Mouse (Mus musculus) right cerebral cortex, postnatal 36 days (tissue): ENCODE results near the gene Wars.

Source experiments
- DNase-seq, 2 experiments: peaks; one replicate each; pipeline ENCODE4 v3.0.0; 2022; ENCODE audit warnings: low spot score in 2 of 2, mixed read lengths in 1 of 2

Gene Wars

DNA sequence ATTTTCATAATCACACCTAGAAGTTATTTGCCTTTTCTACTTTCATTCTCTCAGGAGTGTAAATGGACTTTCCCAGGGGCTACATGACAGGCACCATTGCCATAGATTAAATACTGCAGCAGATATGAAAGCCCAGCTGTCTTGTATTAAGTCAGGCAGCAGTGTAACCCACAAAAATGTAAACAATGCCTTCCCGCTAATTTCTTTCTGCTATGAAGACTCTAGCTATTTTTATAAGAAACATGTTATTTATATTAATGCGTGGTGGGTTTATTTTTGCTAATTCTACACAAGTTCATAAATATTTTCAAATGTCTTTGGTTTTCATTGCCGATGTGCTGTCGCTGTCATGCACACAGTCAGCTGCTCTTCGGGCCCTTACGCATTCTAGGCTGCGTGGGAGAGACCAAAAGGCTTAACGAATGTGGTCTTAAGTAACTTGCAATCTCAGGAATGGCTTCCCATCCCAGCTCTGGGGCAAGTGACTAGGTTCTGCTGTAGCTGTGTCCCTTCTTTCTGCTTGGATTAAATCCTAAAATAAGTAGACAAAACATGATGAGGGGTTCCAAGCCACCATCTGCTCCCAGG is 16.0 kb upstream of the Wars start:
- no peak for DNase-seq

DNA sequence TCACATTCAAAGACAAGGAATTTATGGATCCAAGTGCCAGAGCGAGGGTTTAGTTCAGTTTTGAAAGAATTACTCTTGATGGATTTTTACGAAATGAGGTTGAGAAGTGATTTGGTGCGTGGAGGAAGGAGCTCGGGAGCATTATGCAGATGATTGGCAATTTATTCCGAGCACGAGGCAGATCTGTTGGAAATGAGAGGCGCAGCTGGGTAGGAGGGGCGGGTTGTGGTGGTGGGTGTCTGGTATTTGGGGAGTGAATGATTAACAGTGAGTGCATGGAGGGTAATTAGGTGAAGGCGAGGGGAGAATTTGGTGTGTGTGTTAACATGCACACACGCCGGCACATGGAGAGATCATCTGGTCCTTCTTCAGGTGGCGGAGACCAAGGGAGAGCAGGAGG is 12.4 kb upstream of the Wars start:
- no peak for DNase-seq

DNA sequence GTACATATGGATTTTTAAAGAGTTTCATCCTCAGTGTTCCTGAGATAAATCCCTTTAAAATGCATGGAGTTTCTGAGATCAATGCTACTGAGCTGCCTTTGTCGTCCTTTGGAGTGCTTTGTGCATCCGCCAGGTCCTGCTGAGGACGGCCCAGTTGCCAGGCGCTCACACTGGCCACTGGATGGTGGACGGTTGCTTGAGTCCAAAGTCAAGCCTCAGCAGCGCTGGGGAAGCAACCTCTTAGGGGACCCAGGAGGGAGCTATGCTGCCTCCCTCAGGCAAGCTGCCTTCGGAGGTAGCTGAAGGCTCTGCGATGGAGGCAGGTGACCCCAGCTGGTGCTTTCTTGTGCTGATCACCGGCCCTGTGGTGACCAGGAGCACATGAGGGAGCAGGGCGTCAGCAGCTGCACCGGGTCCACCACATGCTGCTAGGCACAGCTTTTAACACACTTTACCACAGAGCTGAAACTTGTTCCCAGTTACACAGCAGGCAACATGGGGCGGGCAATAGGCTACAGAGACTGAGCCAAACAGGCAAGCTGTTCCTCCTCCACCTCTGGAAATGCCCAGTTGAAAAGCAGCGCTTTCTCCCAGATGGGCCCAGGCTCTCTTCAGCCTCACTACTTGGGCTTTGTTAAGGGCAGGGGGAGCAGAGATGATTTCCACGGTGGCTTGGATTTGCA is 11.8 kb upstream of the Wars start:
- no peak for DNase-seq

GRCm38 (mm10) chr12:108904276-108904653 is 10.3 kb upstream of the Wars start:
- DNase-seq, result no peak

DNA sequence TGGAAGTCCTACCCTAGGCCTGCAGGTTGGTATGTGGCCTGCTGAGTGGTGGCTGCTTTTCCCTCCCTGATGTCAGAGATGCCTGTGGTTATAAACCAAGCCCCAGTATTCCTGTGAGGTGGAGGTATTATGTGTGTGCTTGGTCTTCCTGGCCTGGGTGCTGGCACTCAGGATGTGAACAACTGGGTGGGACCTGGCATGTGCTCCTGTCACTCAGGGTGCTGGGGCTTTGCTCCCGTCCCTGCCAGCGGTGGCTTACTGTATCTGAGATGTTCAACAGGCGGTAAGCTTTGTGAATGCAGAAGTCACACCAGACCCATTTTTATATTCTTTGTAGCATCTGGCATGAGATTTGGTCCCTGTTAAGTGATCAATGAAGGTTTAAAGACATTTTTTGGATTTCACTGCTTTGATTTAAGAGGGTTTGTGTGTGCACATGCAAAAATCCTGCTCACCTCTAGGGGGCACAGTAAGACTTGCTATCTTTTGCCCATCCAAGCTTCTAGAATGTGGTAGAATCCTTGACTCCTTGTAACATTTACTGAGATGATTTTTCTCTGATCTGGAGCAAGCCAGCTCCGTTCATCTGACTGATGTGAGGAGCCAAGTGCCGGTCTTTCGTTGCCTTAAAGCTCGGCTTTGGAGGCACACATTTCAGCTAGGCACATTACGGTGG is 9.8 kb upstream of the Wars start:
- peak; percentile 68 to 72 for DNase-seq

GRCm38 (mm10) chr12:108902940-108903339 is 9.0 kb upstream of the Wars start:
- DNase-seq, result peak; percentile 68 to 73

DNA sequence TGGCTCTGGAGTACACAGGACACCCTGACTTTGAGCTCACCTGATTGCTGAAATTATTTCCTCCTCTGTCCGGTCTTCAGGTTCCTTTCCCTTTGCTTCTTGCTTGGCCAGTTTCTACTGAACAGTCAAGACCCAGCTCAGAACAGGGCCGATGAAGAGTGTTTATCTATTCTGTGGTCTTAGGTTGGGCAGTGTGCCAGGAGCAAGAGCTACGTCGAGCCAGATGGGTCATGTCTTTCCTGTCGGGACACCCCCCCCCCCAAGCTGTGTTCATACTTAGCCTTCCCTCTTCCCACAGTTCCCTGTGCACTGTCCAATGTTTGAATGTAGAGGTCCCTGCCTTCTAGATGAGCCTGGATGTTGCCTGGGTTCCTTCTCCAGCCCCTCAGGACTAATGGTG is 7.4 kb upstream of the Wars start:
- DNase-seq, result no peak

DNA sequence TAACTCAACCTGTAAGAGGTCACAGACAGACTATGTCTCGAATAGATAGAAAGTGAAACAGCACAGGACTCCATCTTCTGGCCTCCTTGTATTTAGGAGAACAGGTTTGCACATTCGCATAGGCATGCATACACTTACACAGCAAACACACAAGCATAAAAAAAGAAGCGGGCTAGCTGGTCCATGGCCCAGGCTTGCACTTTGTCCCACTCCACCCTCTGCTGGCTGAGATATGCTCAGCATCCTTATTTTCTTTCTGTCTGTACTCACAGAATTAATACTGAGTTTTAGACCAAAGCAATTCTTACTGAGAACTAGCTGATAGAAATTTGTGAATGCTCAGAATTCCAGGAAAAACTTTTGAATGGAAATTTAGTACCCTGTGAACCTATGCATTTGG is 2.0 kb upstream of the Wars start:
- DNase-seq, result no peak

- DNase-seq, result no peak
Measured at GRCm38 (mm10) chr12:108894432-108894816, 450 bp upstream of the Wars start.

- DNase-seq, result no peak
Measured at GRCm38 (mm10) chr12:108892989-108893714, 822 bp downstream of the Wars start, which contains the start of gene Wdr25. Gene Wdr25 (plus strand): TSS chr12:108893631.

DNA sequence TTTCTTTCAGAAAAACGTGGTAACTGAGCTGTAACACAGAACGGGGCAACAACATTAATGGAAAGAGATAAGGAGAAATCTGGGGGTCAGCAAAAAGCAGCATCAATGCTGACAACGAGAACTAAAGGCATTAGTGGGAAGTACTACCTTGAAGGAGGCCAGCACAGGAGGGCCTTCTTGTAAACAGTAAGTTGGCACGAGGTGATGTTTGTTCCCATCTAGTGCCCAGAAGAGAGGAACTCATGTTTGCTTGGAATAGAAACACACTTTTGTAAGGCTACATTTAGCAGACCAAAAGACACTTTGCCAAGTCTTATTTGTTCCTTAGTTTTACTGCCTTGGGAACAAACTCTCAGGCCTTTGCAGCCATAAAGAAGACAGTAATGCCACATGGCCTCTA is 5.3 kb downstream of the Wars start:
- DNase-seq, result no peak

DNA sequence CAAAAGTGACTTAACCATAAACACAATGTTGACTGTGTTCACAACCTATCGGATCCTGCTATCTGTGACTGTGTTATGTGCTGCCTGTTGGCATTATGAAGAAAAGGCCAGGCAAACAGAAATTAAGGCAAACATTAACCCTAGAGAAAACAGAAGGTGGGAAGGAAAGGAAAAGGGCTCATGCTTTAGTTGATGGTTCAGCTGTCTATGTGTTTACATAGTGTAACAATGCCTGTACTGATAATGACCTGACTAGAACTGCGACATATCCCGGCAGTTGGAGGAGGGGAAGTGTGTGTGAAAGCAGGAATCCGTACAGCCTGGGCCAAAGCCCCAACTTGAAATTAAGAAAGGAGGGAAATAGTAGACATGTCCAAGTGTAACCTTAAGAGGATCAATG is 6.9 kb downstream of the Wars start:
- no peak for DNase-seq

DNA sequence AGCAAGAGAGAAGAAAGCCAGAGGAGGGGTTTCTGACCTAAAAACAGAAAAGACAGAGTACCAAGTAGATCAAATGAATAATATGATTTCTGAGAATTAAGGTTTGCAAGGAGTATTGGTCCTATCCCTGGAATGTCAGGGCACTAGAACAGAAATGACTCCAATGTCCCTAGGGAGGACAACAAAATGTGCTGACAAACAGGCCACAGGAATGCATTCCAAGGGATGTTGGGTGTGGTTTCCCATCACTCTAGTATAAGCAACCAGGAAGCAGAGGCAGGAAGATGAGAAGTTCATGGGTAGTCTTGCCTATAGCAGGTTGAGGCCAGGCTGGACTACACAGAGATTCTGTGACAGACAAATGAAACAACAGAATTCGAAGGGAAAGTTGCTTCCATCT is 8.1 kb downstream of the Wars start:
- DNase-seq, result no peak

- no peak for DNase-seq
Measured at GRCm38 (mm10) chr12:108882776-108883175, 11.2 kb downstream of the Wars start.

GRCm38 (mm10) chr12:108881192-108881591 is 12.8 kb downstream of the Wars start:
- no peak for DNase-seq

DNA sequence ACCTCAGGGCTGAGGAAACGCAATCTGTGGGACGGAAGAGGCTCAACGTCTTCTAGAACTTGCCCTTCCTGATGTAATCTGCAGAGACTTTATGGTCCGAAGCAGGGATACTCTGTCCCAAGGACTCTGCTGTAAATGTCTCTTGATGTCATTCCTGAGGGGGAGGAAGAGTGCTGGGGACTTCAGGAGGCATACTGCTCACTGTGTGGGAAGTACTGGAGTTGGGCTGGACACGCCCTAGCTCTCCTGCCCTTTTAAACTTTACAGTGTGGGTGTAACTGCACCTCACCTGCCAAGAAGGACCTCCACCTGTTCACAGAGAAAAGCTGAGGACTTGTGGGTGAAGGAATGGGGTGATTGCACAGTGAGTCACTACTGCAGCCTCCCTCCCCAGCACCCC is 13.4 kb downstream of the Wars start:
- no peak for DNase-seq

GRCm38 (mm10) chr12:108879138-108879537 is 14.8 kb downstream of the Wars start:
- no peak for DNase-seq

DNA sequence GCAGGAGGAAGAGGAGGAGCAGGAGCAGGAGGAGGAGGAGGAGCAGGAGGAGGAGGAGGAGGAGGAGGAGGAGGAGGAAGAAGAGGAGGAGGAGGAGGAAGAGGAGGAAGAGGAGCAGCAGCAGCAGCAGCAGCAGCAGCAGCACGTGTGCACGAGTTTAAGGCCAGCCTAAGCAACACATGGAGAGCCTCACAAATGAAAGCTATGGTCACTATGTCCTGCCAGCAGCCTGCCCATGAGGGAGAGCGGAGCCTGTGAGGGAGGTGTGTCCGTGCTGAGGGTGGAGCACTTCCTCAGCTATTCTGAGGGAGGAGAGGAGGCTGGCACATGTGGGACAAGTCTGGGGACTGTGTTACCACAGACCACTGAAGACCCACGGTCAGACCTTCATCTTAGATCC is 20.9 kb downstream of the Wars start:
- DNase-seq, result no peak

GRCm38 (mm10) chr12:108869575-108869974 is 24.4 kb downstream of the Wars start:
- no peak for DNase-seq

DNA sequence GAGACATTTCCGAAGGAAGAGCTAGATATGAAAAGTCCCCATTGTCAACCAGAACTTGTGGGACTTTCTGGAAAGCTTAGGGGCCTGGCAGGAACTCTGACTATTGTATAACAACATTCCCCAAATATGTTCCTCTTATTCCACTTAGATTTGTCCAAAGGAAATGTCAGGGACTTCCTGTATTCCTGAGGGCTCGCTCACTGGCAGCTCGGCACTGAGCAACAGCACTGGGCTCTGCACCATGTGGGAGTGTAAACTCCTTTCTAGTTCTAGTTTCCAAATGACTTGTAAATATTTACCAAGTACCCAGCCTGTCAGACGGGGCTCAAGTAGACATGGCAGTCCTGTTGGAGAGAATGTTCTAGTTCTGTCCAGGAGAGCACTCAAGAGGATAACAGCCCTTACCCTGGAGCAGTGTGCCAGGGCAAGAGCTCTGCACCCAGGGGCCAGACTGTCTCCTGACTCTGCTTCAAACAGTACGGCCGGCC is 28.9 kb downstream of the Wars start:
- no peak for DNase-seq

DNA sequence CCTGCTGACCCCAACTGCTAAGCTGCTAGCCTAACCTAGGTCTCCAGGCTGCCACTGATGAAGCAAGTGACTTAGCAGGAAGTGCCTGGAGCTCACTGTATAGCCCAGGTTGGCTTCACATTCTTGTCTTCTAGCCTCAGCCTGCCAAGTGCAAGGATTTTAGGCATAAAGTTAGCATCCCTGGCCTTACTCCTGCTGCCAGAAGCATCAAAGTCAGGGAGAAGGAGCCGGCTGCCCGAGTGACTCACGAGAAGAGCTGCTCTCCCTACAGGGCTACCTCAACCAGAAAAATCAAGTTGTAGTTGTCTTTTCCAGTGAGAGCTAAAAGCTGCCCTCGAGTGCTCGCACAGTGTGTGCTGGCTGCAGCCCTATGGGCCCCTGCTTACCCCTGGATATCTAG is 35.5 kb downstream of the Wars start:
- DNase-seq, result no peak

- no peak for DNase-seq
Measured at GRCm38 (mm10) chr12:108857589-108858184, 36.3 kb downstream of the Wars start.
